Mouse (Mus musculus) heart, postnatal 0 days (tissue): ENCODE results near the gene Map4.
"Not testable (repeated sequence)": the region's sequence is repeated elsewhere in the genome, so short reads cannot be mapped to it uniquely, and the experiment has no call there.

Experiments used
- CTCF ChIP-seq: IDR thresholded peaks from 2 replicates; pipeline ENCODE4 v1.5.1; 2016; ENCODE audit warnings: antibody characterized with exemption, control low read depth, low read depth
- EP300 ChIP-seq: IDR thresholded peaks from 2 replicates; pipeline ENCODE4 v1.6.1; 2016; ENCODE audit warnings: antibody characterized with exemption, low read depth

DNA sequence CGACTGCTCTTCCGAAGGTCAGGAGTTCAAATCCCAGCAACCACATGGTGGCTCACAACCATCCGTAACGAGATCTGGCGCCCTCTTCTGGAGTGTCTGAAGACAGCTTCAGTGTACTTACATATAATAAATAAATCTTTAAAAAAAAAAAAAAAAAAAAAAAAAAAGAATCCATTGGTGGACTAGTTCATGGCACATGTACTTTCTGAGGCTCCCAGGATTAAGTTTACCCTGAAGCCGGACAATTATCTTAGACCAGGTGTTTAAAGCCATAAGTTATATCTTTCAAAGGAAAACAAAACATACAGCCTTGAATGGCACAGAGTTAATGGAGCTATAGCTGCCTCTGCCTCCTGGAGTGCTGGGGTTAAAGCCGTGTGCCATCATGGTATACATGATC lies 145.2 kb downstream of the Map4 start:
- not testable (repeated sequence) for TF ChIP-seq CTCF, EP300
